Mouse (Mus musculus): ENCODE results near the gene Fam118a. TPM values are rescaled to one million over a fixed set of nuclear protein-coding genes. Genes with fewer than 3 reads are reported as not detected.

Gene Fam118a
- polyA plus RNA-seq, 1 experiment from 2014 or later = 23.2 TPM

DNA sequence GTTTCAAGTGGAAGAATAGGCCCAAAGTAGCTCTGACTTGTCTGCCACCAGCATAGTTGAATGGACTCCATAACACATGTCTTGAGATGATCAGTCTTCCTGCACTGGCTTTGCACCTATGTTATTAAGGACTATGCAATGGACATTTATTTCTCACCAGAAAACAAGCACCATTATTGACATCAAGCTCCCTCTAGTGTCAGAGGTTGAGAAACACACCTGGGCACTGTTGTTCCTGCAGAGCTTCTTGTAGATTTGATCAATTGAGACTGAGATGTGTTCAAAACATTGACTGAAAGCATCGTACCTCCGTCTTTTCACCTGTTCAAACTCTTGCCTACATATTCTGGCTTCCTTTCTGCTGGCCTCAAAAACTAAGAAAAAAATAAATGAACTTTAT lies 41.8 kb downstream of the Fam118a start:
- H3K27ac ChIP-seq (replicated peaks; ENCODE audit: low read depth, low read length) = no peak overlapping the region
- no peaks in the 10 kb centered on the region for H3K4me1 ChIP-seq (ENCODE audit: control insufficient read depth, insufficient read depth, low read length)
- H3K9ac ChIP-seq (ENCODE audit: low read length) = no peak overlapping the region
- no peak overlapping the region for H3K4me3 ChIP-seq (ENCODE audit: low read depth, low read length)
- DNase-seq (ENCODE audit: low spot score) (peak; percentile 51), ATAC-seq (ENCODE audit: insufficient number of reproducible peaks, low FRiP score, low TSS enrichment, low read depth) (no peak)
- no peaks in the 10 kb centered on the region for H3K36me3 ChIP-seq (ENCODE audit: control insufficient read depth, insufficient read depth, low read length)
- no peak overlapping the region for H3K4me2 ChIP-seq (ENCODE audit: low read depth, severe bottlenecking)
- H3K9me3 ChIP-seq (ENCODE audit: control insufficient read depth, low read length) = no peaks in the 10 kb centered on the region
- 36% methylated on average over 2 of the region's 2 CpGs for WGBS
- no peaks in the 10 kb centered on the region for H3K27me3 ChIP-seq (ENCODE audit: control insufficient read depth, insufficient read depth, low read length)

GRCm38 (mm10) chr15:85072651-85073050 lies 43.9 kb downstream of the Fam118a start:
- H3K4me1 ChIP-seq (ENCODE audit: control insufficient read depth, insufficient read depth, low read length) = no peaks in the 10 kb centered on the region
- ATAC-seq (ENCODE audit: insufficient number of reproducible peaks, low FRiP score, low TSS enrichment, low read depth) (no peak), DNase-seq (ENCODE audit: low spot score) (no peak)
- H3K36me3 ChIP-seq (ENCODE audit: control insufficient read depth, insufficient read depth, low read length) = no peaks in the 10 kb centered on the region
- no peaks in the 10 kb centered on the region for H3K27me3 ChIP-seq (ENCODE audit: control insufficient read depth, insufficient read depth, low read length)
- 81% methylated on average over 2 of the region's 2 CpGs for WGBS
- no peak overlapping the region for H3K9ac ChIP-seq (ENCODE audit: low read length)
- no peak overlapping the region for H3K4me2 ChIP-seq (ENCODE audit: low read depth, severe bottlenecking)
- no peak overlapping the region for H3K27ac ChIP-seq (replicated peaks; ENCODE audit: low read depth, low read length)
- no peak overlapping the region for H3K4me3 ChIP-seq (ENCODE audit: low read depth, low read length)
- no peaks in the 10 kb centered on the region for H3K9me3 ChIP-seq (ENCODE audit: control insufficient read depth, low read length)

DNA sequence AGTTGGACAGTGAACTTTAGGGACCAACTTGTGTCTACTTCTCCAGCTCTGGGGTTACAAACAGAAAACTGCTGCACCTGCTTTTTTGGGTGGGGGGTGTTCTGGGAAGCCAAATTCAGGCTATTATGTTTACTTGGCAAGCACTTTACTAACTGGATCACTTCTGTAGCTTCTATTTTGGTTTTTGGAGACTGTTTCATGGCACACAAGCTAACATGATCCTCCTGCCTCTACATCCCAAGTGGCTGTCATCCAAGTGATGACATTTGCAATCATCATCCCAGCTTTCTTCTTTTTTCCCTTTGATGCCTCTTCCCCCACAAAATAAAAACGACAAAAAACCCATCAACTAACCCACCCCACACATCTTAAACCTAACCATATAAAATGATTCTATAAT lies 56.9 kb downstream of the Fam118a start:
- Histone ChIP-seq H3K36me3 (ENCODE audit: control insufficient read depth, insufficient read depth, low read length) (no peaks in the 10 kb centered on the region), H3K9ac (ENCODE audit: low read length) (no peak overlapping the region), H3K4me1 (ENCODE audit: control insufficient read depth, insufficient read depth, low read length) (no peaks in the 10 kb centered on the region), H3K27me3 (ENCODE audit: control insufficient read depth, insufficient read depth, low read length) (no peaks in the 10 kb centered on the region), H3K9me3 (ENCODE audit: control insufficient read depth, low read length) (no peaks in the 10 kb centered on the region), H3K4me3 (ENCODE audit: low read depth, low read length) (no peak overlapping the region), H3K27ac (replicated peaks; ENCODE audit: low read depth, low read length) (no peak overlapping the region), H3K4me2 (ENCODE audit: low read depth, severe bottlenecking) (no peak overlapping the region)
- WGBS = 79% methylated on average over 1 of the region's 1 CpGs
- ATAC-seq (ENCODE audit: insufficient number of reproducible peaks, low FRiP score, low TSS enrichment, low read depth) (no peak), DNase-seq (ENCODE audit: low spot score) (no peak)

Other genes with a start within 250 kb of the Fam118a start
- gene Phf21b, start 172.9 kb upstream of the Fam118a start, polyA plus RNA-seq (2014; fragmentation: Nextera tagmentation; extraction: Ambion mirVana) = 1.9 TPM in 2 replicates
- 0.69 and 1.1 TPM in 2 replicates for gene Gm29666, start 108.9 kb upstream of the Fam118a start, polyA plus RNA-seq (2014; fragmentation: Nextera tagmentation; extraction: Ambion mirVana)
- gene Nup50, start 105.5 kb upstream of the Fam118a start, polyA plus RNA-seq (2014; fragmentation: Nextera tagmentation; extraction: Ambion mirVana) = 64.8 and 73.1 TPM in 2 replicates
- 9.5 and 19.4 TPM in 2 replicates for gene 5031439G07Rik, start 40.4 kb upstream of the Fam118a start, polyA plus RNA-seq (2014; fragmentation: Nextera tagmentation; extraction: Ambion mirVana)
- gene Upk3a, start 11.8 kb upstream of the Fam118a start, polyA plus RNA-seq (2014; fragmentation: Nextera tagmentation; extraction: Ambion mirVana) = not detected in 2 replicates
- gene Smc1b, start 103.0 kb downstream of the Fam118a start, polyA plus RNA-seq (2014; fragmentation: Nextera tagmentation; extraction: Ambion mirVana) = 0.04 and 0.06 TPM in 2 replicates
- 0.95 TPM in 2 replicates for gene Ribc2, start 103.1 kb downstream of the Fam118a start, polyA plus RNA-seq (2014; fragmentation: Nextera tagmentation; extraction: Ambion mirVana)
- gene Fbln1, start 177.0 kb downstream of the Fam118a start, polyA plus RNA-seq (2014; fragmentation: Nextera tagmentation; extraction: Ambion mirVana) = 273 and 276 TPM in 2 replicates

Measured in limb, embryonic 11.5 days (tissue).